Mouse (Mus musculus): ENCODE measurements around the gene Evi2a.

Gene Evi2a

DNA sequence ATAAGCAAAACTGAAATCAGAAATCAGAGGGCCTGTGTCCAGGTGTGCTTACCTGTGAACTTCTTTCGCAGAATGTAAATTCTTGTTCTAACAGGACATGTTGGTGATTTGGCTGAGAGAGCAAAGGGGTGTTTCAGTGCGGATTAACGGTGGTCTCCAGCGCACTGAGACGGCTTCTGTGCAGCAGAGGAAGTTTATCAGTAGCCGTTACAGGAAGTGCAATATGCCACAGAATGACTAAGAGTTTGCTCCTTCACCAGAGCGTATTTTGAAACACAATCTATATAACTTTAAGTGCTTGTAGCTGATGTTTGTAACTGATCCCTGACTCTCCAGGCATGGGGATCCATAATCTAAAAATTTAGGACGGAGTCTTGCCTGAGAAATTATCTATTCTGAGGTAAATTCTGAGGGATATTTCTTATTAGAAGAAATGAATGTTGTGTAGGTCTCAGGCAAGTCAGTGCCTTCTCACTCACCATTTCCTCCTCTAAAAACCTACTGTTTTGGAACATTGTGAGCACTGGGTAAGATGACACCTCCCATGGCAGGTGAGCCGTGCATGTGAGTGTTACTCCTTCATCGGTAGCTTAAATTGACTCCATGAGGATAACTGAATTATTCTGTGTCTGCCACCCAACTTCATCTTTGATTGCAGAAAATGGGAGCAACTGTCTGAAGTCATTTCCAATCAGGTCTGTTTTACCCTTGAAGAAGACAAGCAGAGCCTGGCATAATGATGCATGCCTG lies 6.7 kb downstream of the Evi2a start, which contains the start of gene Evi2b:
Evi2b (minus strand) TSS at position 203 of the 750 bp plus-strand sequence.
- peak; percentile 72 for DNase-seq

- no peak for DNase-seq
These were observed 7.5 kb downstream of the Evi2a start for GRCm38 (mm10) chr11:79522944-79523343.

GRCm38 (mm10) chr11:79521930-79522329 lies 8.5 kb downstream of the Evi2a start:
- DNase-seq = peak; percentile 83

GRCm38 (mm10) chr11:79520772-79521171 lies 9.6 kb downstream of the Evi2a start:
- no peak for DNase-seq

DNA sequence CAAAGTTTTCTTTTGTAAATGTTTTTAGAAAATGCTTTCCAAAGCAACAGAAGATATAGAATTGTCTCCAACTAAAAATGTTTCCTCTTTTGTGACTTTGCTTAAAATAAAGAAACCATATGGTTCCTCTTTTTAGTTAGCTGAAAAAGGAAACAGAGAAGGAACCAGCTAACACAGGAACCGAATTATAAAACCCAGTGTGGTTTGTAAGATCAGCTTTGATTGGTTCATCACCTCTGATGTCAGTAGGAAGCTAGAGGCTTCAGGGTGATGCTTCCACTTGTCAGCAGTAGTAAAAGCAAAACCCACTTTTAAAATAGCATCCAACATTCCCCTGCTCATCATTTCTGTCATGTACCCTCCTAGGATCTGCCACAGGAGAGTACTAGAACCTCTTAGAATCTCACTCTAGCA lies 10.5 kb downstream of the Evi2a start:
- DNase-seq = peak; percentile 88

GRCm38 (mm10) chr11:79519299-79519698 lies 11.1 kb downstream of the Evi2a start:
- DNase-seq = no peak

GRCm38 (mm10) chr11:79515798-79516197 lies 14.6 kb downstream of the Evi2a start:
- DNase-seq = no peak

DNA sequence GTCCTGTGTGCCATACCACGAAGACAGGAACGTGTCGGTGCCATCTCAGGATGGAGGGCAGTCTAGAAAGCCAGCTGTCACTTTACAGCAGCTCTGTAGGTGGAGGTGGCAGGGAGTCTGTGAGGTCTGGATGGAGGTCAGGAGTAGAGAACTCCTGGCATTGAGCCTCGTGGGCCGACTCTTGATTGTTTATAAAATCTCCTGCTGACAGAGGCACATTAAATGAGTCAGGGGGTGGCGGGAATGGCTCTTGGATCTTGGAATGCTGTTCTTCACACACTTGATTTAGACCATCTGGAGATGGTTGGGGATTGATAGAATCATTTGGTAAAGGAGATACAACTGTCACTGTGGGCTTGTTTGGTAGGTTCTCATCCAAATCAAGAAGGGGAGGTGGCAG lies 15.1 kb downstream of the Evi2a start:
- DNase-seq = no peak

DNA sequence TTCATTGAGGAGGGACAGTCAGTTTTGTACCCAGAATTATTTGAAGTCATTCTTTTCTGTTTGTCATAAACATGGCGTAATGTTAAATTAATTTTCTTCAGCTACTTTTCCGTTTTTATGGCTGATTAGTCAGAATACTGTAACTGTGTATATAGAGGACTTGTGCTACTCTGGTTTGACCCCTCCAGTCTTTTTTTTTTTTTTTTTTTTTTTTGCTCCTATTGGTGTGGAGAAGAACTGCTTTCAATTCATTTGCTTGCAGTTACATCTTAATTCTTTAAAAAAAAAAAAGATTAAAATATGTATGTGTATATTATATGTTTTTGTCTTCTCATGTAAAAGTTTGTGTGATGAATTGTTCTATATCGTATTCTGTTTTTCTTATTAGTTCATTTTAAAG lies 18.4 kb downstream of the Evi2a start:
- no peak for DNase-seq

DNA sequence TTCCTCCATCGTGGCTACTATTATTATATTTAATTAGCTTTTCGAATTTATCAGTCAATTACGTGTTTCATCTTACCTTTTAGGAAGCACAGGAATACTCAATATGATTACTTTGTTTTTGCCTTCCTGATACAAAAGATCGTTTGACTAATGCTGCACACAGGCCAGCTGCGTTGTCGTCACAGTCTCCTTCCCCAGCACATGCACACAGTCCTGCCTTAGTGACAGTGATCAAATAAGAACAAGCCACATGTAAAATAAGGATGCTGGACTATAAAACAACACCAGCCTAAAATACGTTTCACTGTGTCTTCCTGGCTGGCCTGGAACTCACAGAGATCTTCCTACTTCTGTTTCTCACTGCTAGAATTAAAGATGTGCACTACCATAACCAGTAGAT lies 25.9 kb downstream of the Evi2a start:
- DNase-seq = no peak

DNA sequence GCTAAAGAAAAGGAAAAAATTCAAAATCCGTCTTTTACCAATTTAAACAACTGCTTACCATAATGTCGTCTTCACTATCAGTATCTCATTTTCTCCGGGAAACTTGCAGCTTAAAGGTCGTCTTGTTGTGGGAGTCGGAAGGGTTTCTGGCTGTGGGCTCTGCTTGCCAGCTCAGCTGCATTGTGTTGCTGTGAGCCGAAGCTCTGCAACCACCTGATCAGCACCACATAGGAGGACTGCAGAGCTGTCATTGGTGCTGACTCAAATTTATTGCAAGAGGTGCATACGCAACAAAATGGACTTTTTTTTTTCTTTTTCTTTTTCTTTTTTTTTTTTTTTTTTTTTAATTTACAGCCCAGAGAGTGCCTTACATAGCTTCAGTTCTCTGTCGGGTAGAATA lies 26.6 kb downstream of the Evi2a start, which contains the start of gene Omg:
Omg (minus strand) TSS at position 240 of the 400 bp plus-strand sequence.
- DNase-seq = no peak

- DNase-seq = no peak
These were observed 27.5 kb downstream of the Evi2a start for GRCm38 (mm10) chr11:79502917-79503316.

DNA sequence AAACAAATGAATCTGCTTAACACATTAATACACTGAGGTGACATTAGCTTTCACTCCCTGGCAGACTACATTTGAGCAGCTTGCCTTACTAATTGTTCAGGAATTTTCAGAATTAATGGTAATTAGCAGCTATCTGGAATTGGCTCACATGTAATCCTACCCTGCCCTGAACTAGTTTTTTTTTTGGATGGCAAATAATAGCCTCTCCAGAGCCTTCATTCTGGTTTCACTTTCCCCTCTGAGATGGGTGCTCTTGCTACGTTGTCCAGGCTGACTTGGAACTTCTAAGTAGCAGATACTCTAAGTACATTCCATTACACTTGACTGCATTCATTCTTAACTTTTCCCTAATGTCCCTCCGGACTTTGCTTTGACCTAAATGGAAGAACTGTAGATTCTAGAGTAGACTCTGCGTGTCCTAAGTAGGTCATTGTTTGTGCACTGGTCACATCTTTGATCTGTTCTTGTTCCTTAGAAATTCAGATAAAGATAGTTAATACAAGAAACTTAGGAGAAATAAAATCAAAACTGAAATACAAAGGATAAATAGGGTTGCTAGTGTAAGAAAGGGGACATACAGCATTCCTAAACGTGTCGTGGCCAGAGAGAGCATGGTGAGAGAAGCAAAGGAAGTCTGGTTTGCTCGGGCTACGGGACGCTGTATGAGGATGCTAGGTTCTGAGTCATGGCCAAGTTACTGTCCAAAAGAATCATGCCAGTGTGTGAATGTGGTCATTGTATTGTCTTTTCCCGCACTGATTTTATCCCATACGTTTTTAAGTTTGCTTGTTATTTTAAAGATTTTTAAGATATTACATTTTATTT lies 35.2 kb downstream of the Evi2a start:
- no peak for DNase-seq

DNA sequence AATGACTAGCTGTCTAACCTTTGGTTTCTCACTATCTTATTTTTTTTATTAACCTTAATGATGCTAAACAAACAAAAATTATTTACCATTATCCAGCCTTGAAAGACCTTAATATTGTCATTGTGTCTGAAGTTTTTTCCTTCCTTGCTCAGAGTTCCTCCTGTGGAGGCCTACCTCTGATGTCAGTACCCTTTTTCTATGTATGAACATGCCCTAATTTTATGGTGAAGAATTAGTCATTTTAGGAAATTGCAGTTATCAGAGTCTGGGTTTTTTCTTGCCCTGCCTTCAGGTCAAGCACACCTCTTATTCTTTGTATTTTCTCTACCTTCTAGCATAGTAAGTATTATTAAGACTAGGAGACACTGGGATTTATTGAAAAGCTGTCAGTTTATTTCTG lies 45.7 kb downstream of the Evi2a start:
- no peak for DNase-seq

- DNase-seq = no peak
These were observed 46.4 kb downstream of the Evi2a start for GRCm38 (mm10) chr11:79483876-79484528.

DNA sequence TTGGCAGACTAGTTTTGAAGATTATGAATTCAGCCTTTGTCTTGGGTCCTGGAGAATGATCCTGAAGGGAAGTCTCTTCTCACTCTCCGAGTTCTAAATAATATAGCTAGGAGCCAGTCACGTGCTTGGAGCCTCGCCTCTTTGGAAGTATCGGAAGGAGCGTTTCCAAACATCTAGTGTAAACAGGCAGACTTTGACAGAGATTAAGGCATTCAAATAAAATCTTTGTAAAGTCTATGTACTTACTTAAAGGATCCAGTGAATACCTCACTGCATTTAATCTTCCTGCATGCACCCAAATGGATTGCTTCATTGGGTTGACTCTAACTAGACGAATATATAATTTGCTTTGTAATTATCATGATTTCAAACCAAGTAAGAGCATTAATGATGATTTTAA lies 47.0 kb downstream of the Evi2a start:
- DNase-seq = no peak

Data from heart, adult 11 months (tissue).